Comparison of ENCODE assay signal across 8 mouse cellular contexts in the genomic region with DNA sequence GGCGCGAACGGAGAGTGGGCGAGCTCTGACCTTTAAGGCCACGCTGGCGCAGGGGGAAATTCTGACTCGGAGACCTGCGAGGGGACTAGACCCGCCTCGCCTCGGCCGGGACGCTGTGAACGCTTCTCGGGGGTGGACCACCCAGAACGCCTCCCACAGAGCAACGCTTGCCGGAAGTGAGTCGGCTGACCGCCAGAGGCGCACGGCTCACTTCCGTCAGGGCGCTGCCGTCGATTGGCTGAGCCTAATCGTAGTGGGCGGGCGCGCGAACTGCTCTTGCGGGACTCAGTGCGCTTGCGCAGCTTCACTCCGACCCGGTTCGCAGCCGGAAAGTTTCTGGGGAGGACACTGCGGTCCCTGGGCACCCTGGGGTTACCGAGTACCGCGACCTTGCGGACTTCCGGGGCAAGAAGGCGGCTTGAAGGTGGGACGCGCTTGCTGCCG. TPM values are rescaled to one million over a fixed set of nuclear protein-coding genes. Genes with fewer than 3 reads are reported as not detected.
DNase-seq lines count a peak whose midpoint lies in the region; ATAC-seq and TF ChIP-seq lines count a peak whose summit lies in the region.

Gene Park7, minus strand, starts transcription at position 148 of the 444 bp plus-strand sequence.
Gene Tnfrsf9, plus strand, starts transcription at position 273 of the 444 bp plus-strand sequence.

- POLR2A ChIA-PET in Patski (lab: Charles Lee), result no interaction called here

- ATAC-seq in Patski, result peak; percentile 52
- ATAC-seq in hindbrain, embryonic 15.5 days (ENCODE audit: low FRiP score, low read depth), result peak; percentile 85

- no peak for TF ChIP-seq CTCF in Patski (IDR thresholded peaks at IDR 0.05)

- H3K9ac ChIP-seq in hindbrain, embryonic 15.5 days, result peak within 1 kb of the TSS; percentile 85

- H3K4me1 ChIP-seq in hindbrain, embryonic 15.5 days (replicated peaks), result peaks cover 24% of the 10 kb centered on the region

- peak within 1 kb of the TSS; percentile 89 for H3K27ac ChIP-seq in hindbrain, embryonic 15.5 days (replicated peaks)

- CTCF ChIA-PET in Patski (lab: Charles Lee), result interaction anchor here (0.9 kb wide), 1 partner anchor 13 kb away, joined by 3 read pairs; no protein-coding TSS in a partner anchor

- peak; percentile 72 for DNase-seq in Patski (ENCODE audit: low read depth, low spot score)
- DNase-seq in cerebellum, postnatal 14 days, result peak; percentile 97 to 98
- DNase-seq in frontal cortex, postnatal 25 days (ENCODE audit: low spot score in 2 of 2), result peak; percentile 85 to 93
- DNase-seq in left cerebral cortex, adult 11 months (ENCODE audit: low spot score), result peak; percentile 94
- peak; percentile 98 for DNase-seq in lung, postnatal 4 days
- DNase-seq in retina, postnatal 7 days (ENCODE audit: low read depth, low spot score), result peak; percentile 89
- DNase-seq in urinary bladder, adult 2 months (ENCODE audit: low spot score), result peak; percentile 89

- H3K27me3 ChIP-seq in Patski, result no peaks in the 10 kb centered on the region
- H3K27me3 ChIP-seq in hindbrain, embryonic 15.5 days, result no peaks in the 10 kb centered on the region

- no peaks in the 10 kb centered on the region for H3K36me3 ChIP-seq in hindbrain, embryonic 15.5 days

- in situ Hi-C loops in Patski (cut with MboI; ENCODE audit: low pct_unique_long_range_greater_than_20kb), result no loop called here

- no peaks in the 10 kb centered on the region for H3K9me3 ChIP-seq in hindbrain, embryonic 15.5 days

- H3K4me2 ChIP-seq in hindbrain, embryonic 15.5 days, result peak within 1 kb of the TSS; percentile 74

- under 1% methylated on average over 48 of the region's 48 CpGs for WGBS in hindbrain, embryonic 15.5 days

- H3K4me3 ChIP-seq in hindbrain, embryonic 15.5 days, result peak within 1 kb of the TSS; percentile 73

RNA-seq across cellular contexts. Expression of gene Park7, which starts in this region (rescaled TPM):
- polyA plus RNA-seq in Patski (2021), result 219 TPM
- polyA plus RNA-seq in hindbrain, embryonic 15.5 days (2015; fragmentation: Nextera tagmentation; extraction: Ambion mirVana), result 372 and 389 TPM in 2 replicates
- polyA plus RNA-seq in urinary bladder, adult 2 months (2012; rRNA removed), result 308 and 318 TPM in 2 replicates

RNA-seq across cellular contexts. Expression of gene Tnfrsf9, which starts in this region (rescaled TPM):
- 2.1 TPM for polyA plus RNA-seq in Patski (2021)
- 0.34 and 0.41 TPM in 2 replicates for polyA plus RNA-seq in hindbrain, embryonic 15.5 days (2015; fragmentation: Nextera tagmentation; extraction: Ambion mirVana)
- polyA plus RNA-seq in urinary bladder, adult 2 months (2012; rRNA removed), result 0.69 and 1.3 TPM in 2 replicates

Comparison
In these comparisons a context has a peak if more than half of its experiments do, and no peak if none do; other contexts are left out.
1. Peak in every context shown above with its lines: DNase-seq, ATAC-seq, H3K4me3 ChIP-seq and H3K27ac ChIP-seq.